Mouse (Mus musculus) bone marrow macrophage, adult 2 months (primary cell): ENCODE measurements around the gene Ncf4. TPM values are rescaled to one million over a fixed set of nuclear protein-coding genes. Genes with fewer than 3 reads are reported as not detected.

Source experiments
- H3K27ac ChIP-seq: 2 replicates; pipeline ENCODE4 v1.5.1; 2012; ENCODE audit warnings: low read depth, low read length; ENCODE audit not compliant: insufficient read depth
- H3K4me1 ChIP-seq: 2 replicates; pipeline ENCODE4 v1.6.1; 2012; ENCODE audit warnings: low read length; ENCODE audit not compliant: control insufficient read depth, insufficient read depth
- H3K4me3 ChIP-seq: 2 replicates; pipeline ENCODE4 v1.5.1; 2012; ENCODE audit warnings: mild to moderate bottlenecking, low read length, moderate library complexity; ENCODE audit not compliant: insufficient read depth
- CTCF ChIP-seq: IDR thresholded peaks from 2 replicates; pipeline ENCODE4 v1.5.1; 2012; ENCODE audit warnings: low read depth, mild to moderate bottlenecking, low read length, moderate library complexity
- POLR2A ChIP-seq: IDR thresholded peaks from 2 replicates; pipeline ENCODE4 v1.6.1; 2012; ENCODE audit warnings: mild to moderate bottlenecking, low read depth, low read length, borderline replicate concordance
- polyA plus RNA-seq: library from polyadenylated mRNA; stranded (reverse); fragments of >200 nt; gene quantifications from 2 replicates; pipeline ENCODE4 v1.2.4, GENCODE M21; 2012; ENCODE audit not compliant: missing spikeins, insufficient read depth, insufficient read length

The Ncf4 gene
- polyA plus RNA-seq, 1 experiment: 350 TPM

DNA sequence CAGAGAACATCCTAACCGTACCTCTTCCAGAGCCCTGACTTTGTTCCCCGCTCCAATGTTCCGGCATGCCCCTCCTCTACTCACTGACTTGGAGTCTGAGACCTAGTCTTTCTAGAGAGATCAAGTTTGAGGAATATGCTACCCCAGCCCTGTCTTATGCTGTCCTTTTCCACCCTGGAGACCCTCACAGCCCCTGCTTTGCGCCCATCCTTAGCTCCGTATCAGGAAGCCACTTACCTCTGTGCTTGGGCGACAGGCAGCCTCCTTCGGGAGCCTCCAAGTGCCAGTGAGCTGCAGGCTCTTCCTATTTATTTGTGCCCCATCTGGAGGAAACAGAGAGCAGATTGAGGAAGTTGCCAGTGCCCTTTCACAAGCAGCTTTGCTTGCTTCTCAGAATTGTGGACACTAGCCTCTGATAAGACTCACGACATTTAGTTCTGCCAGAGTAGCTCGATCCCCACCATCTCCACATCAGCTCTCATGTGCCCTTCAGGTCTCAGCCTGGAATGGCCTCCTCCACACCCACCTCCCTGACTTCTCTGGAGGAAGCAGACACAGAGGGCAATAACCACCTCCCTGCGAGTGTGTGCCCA lies 60.8 kb downstream of the Ncf4 start, which contains the start of gene Csf2rb2:
Csf2rb2 (minus strand) TSS at position 381 of the 593 bp plus-strand sequence.
- TF ChIP-seq POLR2A (no peak), CTCF (no peak)
- Histone ChIP-seq H3K4me1 (peaks cover 44% of the 10 kb centered on the region), H3K4me3 (peak within 1 kb of the TSS; percentile 55), H3K27ac (peak within 1 kb of the TSS; percentile 75)

DNA sequence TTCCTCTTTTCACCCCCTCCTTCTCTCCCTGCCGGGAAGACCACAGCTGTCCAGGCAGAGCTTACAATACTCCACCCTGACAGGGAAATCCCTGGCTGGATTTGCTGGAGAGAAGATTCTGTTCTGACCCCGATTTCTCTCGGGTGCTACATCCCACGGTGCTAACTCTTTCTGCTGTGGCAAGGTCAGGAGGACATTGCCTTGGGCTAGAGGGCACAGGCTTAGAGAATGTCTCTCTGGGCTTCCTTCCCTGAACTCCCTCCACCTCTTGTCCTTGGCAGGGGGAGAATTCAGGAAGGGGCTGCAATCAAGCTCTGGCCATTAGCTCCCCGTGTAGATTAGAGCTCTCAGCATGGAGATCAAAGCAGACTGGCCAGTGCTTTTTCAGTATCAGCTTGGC lies 65.3 kb downstream of the Ncf4 start:
- Histone ChIP-seq H3K4me3 (no peak overlapping the region), H3K4me1 (peaks cover 19% of the 10 kb centered on the region), H3K27ac (no peak overlapping the region)
- TF ChIP-seq POLR2A: no peak
- no peak for TF ChIP-seq CTCF

DNA sequence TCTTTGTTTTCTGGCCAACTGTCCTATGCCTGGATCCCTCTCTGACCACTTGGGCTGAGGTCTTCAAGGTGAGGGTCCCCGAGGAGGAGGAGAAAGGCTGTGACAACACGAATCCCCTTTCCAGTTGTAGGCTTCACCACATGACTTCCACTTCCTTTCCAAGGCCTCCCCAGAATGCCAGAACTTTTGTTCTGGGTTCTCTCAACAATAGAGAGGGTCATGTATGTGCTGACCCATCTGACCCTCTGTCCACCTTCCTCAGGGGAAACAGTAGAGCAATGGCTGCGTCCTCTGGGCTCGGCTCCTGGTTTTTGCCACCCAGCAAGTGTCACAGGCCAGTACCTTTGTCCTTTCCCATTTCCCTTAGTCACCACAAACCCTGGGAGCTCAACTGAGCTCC lies 66.4 kb downstream of the Ncf4 start:
- Histone ChIP-seq H3K4me1 (peaks cover 15% of the 10 kb centered on the region), H3K27ac (no peak overlapping the region), H3K4me3 (no peak overlapping the region)
- TF ChIP-seq CTCF: no peak
- TF ChIP-seq POLR2A: no peak

Other genes starting within 250 kb of the Ncf4 start
- not detected in 2 replicates for gene Cacng2, start 124.8 kb upstream of the Ncf4 start, polyA plus RNA-seq
- 19.2 and 19.8 TPM in 2 replicates for gene Ift27, start 70.7 kb upstream of the Ncf4 start, polyA plus RNA-seq
- gene Pvalb, start 38.4 kb upstream of the Ncf4 start, polyA plus RNA-seq: 0.83 TPM in 1 of 2 replicates, not detected in the other
- gene Csf2rb2, start 60.9 kb downstream of the Ncf4 start, polyA plus RNA-seq: 66.8 and 71.4 TPM in 2 replicates
- 161 and 193 TPM in 2 replicates for gene Csf2rb, start 81.0 kb downstream of the Ncf4 start, polyA plus RNA-seq
- gene Tex33, start 151.1 kb downstream of the Ncf4 start, polyA plus RNA-seq: not detected in 2 replicates
- gene Tst, start 161.1 kb downstream of the Ncf4 start, polyA plus RNA-seq: 1.4 and 2.1 TPM in 2 replicates
- 19.2 and 21.6 TPM in 2 replicates for gene Mpst, start 161.6 kb downstream of the Ncf4 start, polyA plus RNA-seq
- 4.8 and 5.3 TPM in 2 replicates for gene Kctd17, start 183.8 kb downstream of the Ncf4 start, polyA plus RNA-seq
- gene Tmprss6, start 223.8 kb downstream of the Ncf4 start, polyA plus RNA-seq: not detected in 2 replicates